Mouse (Mus musculus) forebrain, embryonic 11.5 days (tissue): Measurements from ENCODE around the gene Wasf1. TPM values are rescaled to one million over a fixed set of nuclear protein-coding genes. Genes with fewer than 3 reads are reported as not detected.

Experiments used
- ATAC-seq: fragments of 200-750 bp; cut with Nextera tagmentation; replicated peaks from 2 replicates; pipeline ENCODE4 v1.8.0; 2017; ENCODE audit warnings: moderate TSS enrichment; ENCODE audit not compliant: low FRiP score
- DNase-seq: peaks from one replicate; pipeline ENCODE4 v3.0.0-alpha.2; 2017; ENCODE audit warnings: low spot score
- H3K27ac ChIP-seq: fragments of 300-500 bp; sonication (generic); 2 replicates; pipeline ENCODE4 v1.5.1; 2014; ENCODE audit warnings: low read depth, low read length
- H3K27me3 ChIP-seq: fragments of 300-500 bp; sonication (generic); 2 replicates; pipeline ENCODE4 v1.6.1; 2014; ENCODE audit warnings: mild to moderate bottlenecking, low read length, mixed read lengths; ENCODE audit not compliant: control insufficient read depth, insufficient read depth
- H3K36me3 ChIP-seq: fragments of 300-500 bp; sonication (generic); 2 replicates; pipeline ENCODE4 v1.6.1; 2014; ENCODE audit warnings: mild to moderate bottlenecking, low read length, moderate library complexity, mixed read lengths; ENCODE audit not compliant: control insufficient read depth, insufficient read depth
- H3K4me1 ChIP-seq: fragments of 300-500 bp; sonication (generic); replicated peaks from 2 replicates; pipeline ENCODE4 v1.6.1; 2014; ENCODE audit warnings: low read length, mixed read lengths; ENCODE audit not compliant: control insufficient read depth, insufficient read depth
- H3K4me2 ChIP-seq: fragments of 300-500 bp; sonication (generic); 2 replicates; pipeline ENCODE4 v1.6.1; 2014; ENCODE audit warnings: low read depth, mild to moderate bottlenecking, low read length, moderate library complexity, mixed read lengths; ENCODE audit not compliant: severe bottlenecking
- H3K4me3 ChIP-seq: fragments of 300-500 bp; sonication (generic); 2 replicates; pipeline ENCODE4 v1.5.1; 2014; ENCODE audit warnings: low read depth, low read length
- H3K9ac ChIP-seq: fragments of 300-500 bp; sonication (generic); 2 replicates; pipeline ENCODE4 v1.6.1; 2014; ENCODE audit warnings: low read length
- H3K9me3 ChIP-seq: fragments of 300-500 bp; sonication (generic); 2 replicates; pipeline ENCODE4 v1.6.1; 2016; ENCODE audit warnings: low read length, mixed read lengths; ENCODE audit not compliant: control insufficient read depth
- WGBS: fragments of 180-500 bp; shearing (Covaris S2); extraction: QIAGEN DNeasy Blood & Tissue Kit; methylation state at CpG from one replicate; pipeline ENCODE4 v1.1.7; 2014; 5-methylcytosine and 5-hydroxymethylcytosine counted together
- polyA plus RNA-seq: library from polyadenylated mRNA; unstranded; fragments of >200 nt; fragmentation: Nextera tagmentation; extraction: Ambion mirVana; gene quantifications from 2 replicates; pipeline ENCODE4 v1.2.1, GENCODE M21; 2014

Wasf1 gene
- polyA plus RNA-seq, 1 experiment from 2014 or later = 81.3 TPM

GRCm38 (mm10) chr10:40855616-40856015 lies 27.7 kb upstream of the Wasf1 start:
- WGBS = 68% methylated on average over 2 of the region's 2 CpGs
- H3K36me3 ChIP-seq = no peaks in the 10 kb centered on the region
- DNase-seq = no peak
- no peaks in the 10 kb centered on the region for H3K9me3 ChIP-seq
- no peaks in the 10 kb centered on the region for H3K27me3 ChIP-seq
- H3K27ac ChIP-seq = no peak overlapping the region
- H3K4me3 ChIP-seq = no peak overlapping the region
- no peak for ATAC-seq
- no peak overlapping the region for H3K9ac ChIP-seq
- H3K4me2 ChIP-seq = no peak overlapping the region
- no peaks in the 10 kb centered on the region for H3K4me1 ChIP-seq

GRCm38 (mm10) chr10:40856703-40857102 lies 26.6 kb upstream of the Wasf1 start:
- H3K9ac ChIP-seq = no peak overlapping the region
- no peaks in the 10 kb centered on the region for H3K9me3 ChIP-seq
- H3K36me3 ChIP-seq = no peaks in the 10 kb centered on the region
- no peak overlapping the region for H3K4me2 ChIP-seq
- H3K27me3 ChIP-seq = no peaks in the 10 kb centered on the region
- no peak for ATAC-seq
- H3K27ac ChIP-seq = no peak overlapping the region
- WGBS = 94% methylated on average over 7 of the region's 7 CpGs
- H3K4me1 ChIP-seq = no peaks in the 10 kb centered on the region
- DNase-seq = no peak
- H3K4me3 ChIP-seq = no peak overlapping the region

GRCm38 (mm10) chr10:40857599-40857998 lies 25.7 kb upstream of the Wasf1 start:
- no peak for DNase-seq
- ATAC-seq = no peak
- no peak overlapping the region for H3K9ac ChIP-seq
- no peak overlapping the region for H3K27ac ChIP-seq
- 93% methylated on average over 8 of the region's 8 CpGs for WGBS
- no peak overlapping the region for H3K4me3 ChIP-seq
- no peaks in the 10 kb centered on the region for H3K4me1 ChIP-seq
- H3K27me3 ChIP-seq = no peaks in the 10 kb centered on the region
- H3K36me3 ChIP-seq = no peaks in the 10 kb centered on the region
- no peak overlapping the region for H3K4me2 ChIP-seq
- no peaks in the 10 kb centered on the region for H3K9me3 ChIP-seq

- no peaks in the 10 kb centered on the region for H3K36me3 ChIP-seq
- H3K27me3 ChIP-seq = no peaks in the 10 kb centered on the region
- DNase-seq (no peak), ATAC-seq (no peak)
- H3K9me3 ChIP-seq = no peaks in the 10 kb centered on the region
- no peak overlapping the region for H3K27ac ChIP-seq
- no peak overlapping the region for H3K9ac ChIP-seq
- no peak overlapping the region for H3K4me3 ChIP-seq
- 94% methylated on average over 2 of the region's 2 CpGs for WGBS
- no peak overlapping the region for H3K4me2 ChIP-seq
- H3K4me1 ChIP-seq = no peaks in the 10 kb centered on the region
Observed at GRCm38 (mm10) chr10:40868081-40868480, 15.2 kb upstream of the Wasf1 start.

GRCm38 (mm10) chr10:40871301-40871700 lies 12.0 kb upstream of the Wasf1 start:
- DNase-seq = no peak
- H3K4me3 ChIP-seq = no peak overlapping the region
- H3K27ac ChIP-seq = no peak overlapping the region
- ATAC-seq = no peak
- 91% methylated on average over 2 of the region's 2 CpGs for WGBS
- H3K4me1 ChIP-seq = no peaks in the 10 kb centered on the region
- no peaks in the 10 kb centered on the region for H3K9me3 ChIP-seq
- H3K4me2 ChIP-seq = no peak overlapping the region
- H3K9ac ChIP-seq = no peak overlapping the region
- no peaks in the 10 kb centered on the region for H3K27me3 ChIP-seq
- H3K36me3 ChIP-seq = no peaks in the 10 kb centered on the region; the same call in 1 of the 2 replicates

- no peak overlapping the region for H3K4me2 ChIP-seq
- no peak for DNase-seq
- no peaks in the 10 kb centered on the region for H3K9me3 ChIP-seq
- H3K9ac ChIP-seq = no peak overlapping the region
- WGBS = 89% methylated on average over 2 of the region's 2 CpGs
- H3K4me1 ChIP-seq = no peaks in the 10 kb centered on the region
- H3K27me3 ChIP-seq = no peaks in the 10 kb centered on the region
- no peak overlapping the region for H3K27ac ChIP-seq
- H3K36me3 ChIP-seq = no peaks in the 10 kb centered on the region; the same call in 1 of the 2 replicates
- H3K4me3 ChIP-seq = no peak overlapping the region
- no peak for ATAC-seq
Observed at GRCm38 (mm10) chr10:40872052-40872451, 11.2 kb upstream of the Wasf1 start.

GRCm38 (mm10) chr10:40878246-40878645 lies 5.0 kb upstream of the Wasf1 start:
- Histone ChIP-seq H3K4me3 (no peak overlapping the region), H3K36me3 (no peaks in the 10 kb centered on the region; the same call in 1 of the 2 replicates), H3K27ac (no peak overlapping the region), H3K4me2 (no peak overlapping the region), H3K9ac (no peak overlapping the region), H3K9me3 (no peaks in the 10 kb centered on the region), H3K27me3 (no peaks in the 10 kb centered on the region), H3K4me1 (no peaks in the 10 kb centered on the region)
- ATAC-seq (no peak), DNase-seq (no peak)
- WGBS = 93% methylated on average over 3 of the region's 3 CpGs

- DNase-seq = no peak
- no peaks in the 10 kb centered on the region for H3K9me3 ChIP-seq
Observed at GRCm38 (mm10) chr10:40879969-40880368, 3.3 kb upstream of the Wasf1 start.

GRCm38 (mm10) chr10:40881236-40881635 lies 2.0 kb upstream of the Wasf1 start:
- H3K4me3 ChIP-seq = no peak overlapping the region
- WGBS = 84% methylated on average over 3 of the region's 3 CpGs
- no peaks in the 10 kb centered on the region for H3K4me1 ChIP-seq
- H3K9me3 ChIP-seq = no peaks in the 10 kb centered on the region
- DNase-seq (no peak), ATAC-seq (no peak)
- no peak overlapping the region for H3K4me2 ChIP-seq
- no peak overlapping the region for H3K27ac ChIP-seq
- no peaks in the 10 kb centered on the region for H3K36me3 ChIP-seq
- H3K9ac ChIP-seq = no peak overlapping the region
- H3K27me3 ChIP-seq = no peaks in the 10 kb centered on the region

More at GRCm38 (mm10) chr10:40879969-40880368, 3.3 kb upstream of the Wasf1 start:
- Histone ChIP-seq H3K27ac (no peak overlapping the region), H3K36me3 (no peaks in the 10 kb centered on the region; the same call in 1 of the 2 replicates), H3K9ac (no peak overlapping the region), H3K4me3 (no peak overlapping the region), H3K4me2 (no peak overlapping the region), H3K4me1 (no peaks in the 10 kb centered on the region), H3K27me3 (no peaks in the 10 kb centered on the region)
- WGBS = 92% methylated on average over 9 of the region's 9 CpGs
- no peak for ATAC-seq
